Mouse (Mus musculus) liver, adult 2 months (tissue): ENCODE results near the gene Plpp4.

Experiments
- CTCF ChIP-seq: fragments of 200-500 bp; IDR thresholded peaks from 2 replicates; pipeline ENCODE4 v1.5.1; 2011; ENCODE audit warnings: low read depth, low read length, control low read depth
- POLR2A ChIP-seq: fragments of 200-500 bp; IDR thresholded peaks from 2 replicates; pipeline ENCODE4 v1.6.1; 2011; ENCODE audit warnings: low read length, control low read depth; ENCODE audit not compliant: insufficient read depth; ENCODE audit errors: extremely low read depth

DNA sequence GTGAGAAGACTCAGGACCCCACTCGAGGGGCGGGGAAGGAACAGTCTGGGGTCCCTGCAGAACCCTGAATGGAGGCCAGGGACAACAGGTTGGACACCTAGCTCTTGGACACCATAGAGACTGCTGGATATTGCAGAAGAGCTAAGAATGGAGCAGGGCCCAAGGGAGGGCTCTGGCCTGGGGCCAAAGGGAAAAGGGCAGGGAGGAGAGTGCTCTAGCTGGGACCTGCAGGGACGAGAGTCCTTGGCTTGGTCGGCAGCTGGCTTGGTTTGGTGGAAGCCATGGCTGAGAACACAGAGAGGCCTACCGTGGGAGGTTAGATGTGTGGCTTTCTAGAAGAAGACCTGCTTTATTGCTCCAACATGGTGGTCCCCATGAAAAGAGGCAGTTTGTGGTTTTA, 139.7 kb downstream of the Plpp4 start:
- TF ChIP-seq POLR2A (no peak), CTCF (no peak)
